Mouse (Mus musculus) olfactory bulb, adult 2 months (tissue): Measurements from ENCODE around the gene Arl4a. TPM values are rescaled to one million over a fixed set of nuclear protein-coding genes. Genes with fewer than 3 reads are reported as not detected.

ENCODE experiments used
- H3K27ac ChIP-seq: fragments of 200-500 bp; 2 replicates; pipeline ENCODE4 v1.5.1; 2012; ENCODE audit warnings: low read depth, low read length; ENCODE audit not compliant: insufficient read depth
- H3K4me1 ChIP-seq: fragments of 200-500 bp; 2 replicates; pipeline ENCODE4 v1.6.1; 2012; ENCODE audit warnings: low read length; ENCODE audit not compliant: control insufficient read depth, insufficient read depth
- H3K4me3 ChIP-seq: fragments of 200-500 bp; 2 replicates; pipeline ENCODE4 v1.5.1; 2012; ENCODE audit warnings: mild to moderate bottlenecking, low read depth, low read length, moderate library complexity; ENCODE audit not compliant: insufficient read depth
- CTCF ChIP-seq: fragments of 200-500 bp; IDR thresholded peaks from 2 replicates; pipeline ENCODE4 v1.5.1; 2012; ENCODE audit warnings: low read depth, mild to moderate bottlenecking, low read length, moderate library complexity; ENCODE audit not compliant: insufficient read depth
- POLR2A ChIP-seq: fragments of 200-500 bp; IDR thresholded peaks from 2 replicates; pipeline ENCODE4 v1.6.1; 2012; ENCODE audit warnings: mild to moderate bottlenecking, low read depth, low read length, moderate library complexity; ENCODE audit not compliant: insufficient read depth
- WGBS: fragments of 180-500 bp; shearing (Covaris S2); methylation state at CpG from one replicate; pipeline ENCODE4 v1.1.7; 2018; 5-methylcytosine and 5-hydroxymethylcytosine counted together
- polyA plus RNA-seq: library from polyadenylated mRNA; stranded (reverse); fragments of >200 nt; gene quantifications from 2 replicates; pipeline ENCODE4 v1.2.4, GENCODE M21; 2012; ENCODE audit warnings: low replicate concordance; ENCODE audit not compliant: missing spikeins, insufficient read depth, insufficient read length

Arl4a gene
- polyA plus RNA-seq, result not detected in 2 replicates

DNA sequence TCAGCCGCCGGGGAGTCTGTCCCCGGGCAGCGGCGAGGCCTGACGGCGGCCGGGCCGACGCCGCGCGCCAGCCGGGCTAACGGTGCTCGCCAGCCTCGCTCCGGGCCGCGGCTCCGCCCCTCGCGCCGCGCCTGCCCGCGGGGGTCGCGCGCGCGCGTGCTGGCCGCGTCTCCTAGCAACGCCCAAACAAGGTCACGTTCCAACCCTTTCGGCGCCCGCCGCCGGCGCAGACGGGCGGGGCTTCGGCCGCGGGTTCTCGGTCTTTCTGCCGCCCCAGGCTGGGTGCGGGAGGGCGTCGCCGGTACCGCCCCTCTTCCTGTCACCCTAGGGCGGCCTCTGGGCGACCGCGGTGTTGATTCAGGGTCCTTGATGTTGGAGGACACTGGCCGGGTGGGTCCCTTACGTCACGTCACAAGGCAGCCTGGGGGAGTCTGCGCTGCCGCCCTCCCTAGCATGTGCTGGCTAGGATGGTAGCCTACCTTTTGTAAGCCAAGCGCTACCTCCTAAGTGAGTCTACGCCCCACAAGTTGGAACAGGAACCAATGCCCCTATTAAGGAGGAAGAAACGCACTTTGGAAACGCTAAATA is at the start of gene Arl4a:
Gene Arl4a, minus strand, starts transcription at position 150 of the 588 bp plus-strand sequence.
- Histone ChIP-seq H3K4me1 (no peaks in the 10 kb centered on the region), H3K27ac (peak within 1 kb of the TSS; percentile 81), H3K4me3 (peak within 1 kb of the TSS; percentile 90)
- TF ChIP-seq POLR2A, result 0 out of 2 replicates have a peak, but pooled peaks have one; percentile 31
- TF ChIP-seq CTCF, result no peak
- under 1% methylated on average over 68 of the region's 68 CpGs for WGBS

DNA sequence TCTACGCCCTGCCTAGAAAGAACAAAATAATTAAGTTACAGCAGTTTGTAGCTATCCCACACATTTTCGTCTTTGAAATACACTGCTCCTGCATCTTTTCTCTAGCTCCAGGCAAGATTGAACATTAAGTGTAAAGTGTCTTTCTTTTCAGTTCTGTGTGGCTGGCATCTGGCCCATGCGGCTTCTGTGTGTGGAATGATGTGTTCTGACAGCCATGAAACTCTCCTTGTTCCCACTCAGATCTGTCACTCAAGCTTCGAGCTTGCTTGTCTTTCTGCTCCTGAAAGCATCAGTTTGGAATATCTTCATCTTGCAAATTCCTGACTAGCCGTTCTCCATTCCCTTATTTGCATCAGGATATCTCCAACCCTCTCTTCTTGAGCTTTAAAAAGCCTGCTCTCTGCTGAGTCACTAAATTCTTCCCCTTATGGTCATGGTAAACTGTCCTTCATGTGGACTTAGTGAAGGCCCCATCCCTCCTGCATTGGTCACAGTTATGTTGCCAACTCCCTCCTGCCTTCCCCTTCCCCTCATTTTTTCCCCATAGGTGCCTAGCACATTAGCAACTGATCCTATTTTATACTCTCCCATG is 48.0 kb upstream of the Arl4a start:
- TF ChIP-seq CTCF (no peak), POLR2A (no peak)
- 57% methylated on average over 5 of the region's 5 CpGs for WGBS
- H3K4me3 ChIP-seq, result no peak overlapping the region

DNA sequence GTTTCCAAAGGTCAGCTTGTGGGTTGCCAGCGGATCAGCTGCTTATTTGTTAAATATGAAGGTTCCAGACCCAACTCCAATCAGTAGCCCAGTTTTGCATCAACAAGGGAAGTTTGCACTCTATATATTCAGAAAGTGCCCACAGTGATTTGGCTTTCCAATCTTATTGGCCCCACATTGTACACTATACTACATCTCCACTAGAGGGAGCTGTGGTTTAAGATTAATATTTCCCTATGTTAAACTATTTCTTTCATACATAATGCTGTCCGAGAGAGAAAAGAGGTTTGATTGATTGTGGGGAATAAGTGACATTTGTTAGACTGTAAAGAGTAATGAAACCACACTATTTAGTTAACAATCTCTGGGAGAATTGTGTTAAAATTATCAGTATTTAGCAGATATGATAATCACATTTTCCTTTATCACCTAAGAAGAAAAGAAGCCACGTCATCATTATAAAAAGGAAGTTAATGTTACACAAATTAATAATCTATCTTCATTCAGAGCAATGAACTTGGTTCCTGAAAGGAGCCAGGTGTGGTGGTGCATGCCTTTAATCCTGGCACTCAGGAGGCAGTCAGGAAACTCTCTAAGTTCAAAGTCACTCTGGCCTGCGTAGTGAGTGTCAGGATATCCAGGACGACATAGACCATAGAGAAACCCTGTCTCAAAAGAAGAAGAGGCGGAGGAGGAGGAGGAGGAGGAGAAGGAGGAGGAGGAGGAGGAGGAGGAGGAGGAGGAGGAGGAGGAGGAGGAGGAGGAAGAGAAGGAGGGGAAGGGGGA is 44.8 kb upstream of the Arl4a start:
- H3K4me3 ChIP-seq, result no peak overlapping the region
- WGBS, result 50% methylated on average over 6 of the region's 6 CpGs
- TF ChIP-seq POLR2A (no peak), CTCF (no peak)
- no peaks in the 10 kb centered on the region for H3K4me1 ChIP-seq
- H3K27ac ChIP-seq, result no peak overlapping the region

More for the DNA sequence above, 48.0 kb upstream of the Arl4a start:
- Histone ChIP-seq H3K4me1 (no peaks in the 10 kb centered on the region), H3K27ac (no peak overlapping the region)

DNA sequence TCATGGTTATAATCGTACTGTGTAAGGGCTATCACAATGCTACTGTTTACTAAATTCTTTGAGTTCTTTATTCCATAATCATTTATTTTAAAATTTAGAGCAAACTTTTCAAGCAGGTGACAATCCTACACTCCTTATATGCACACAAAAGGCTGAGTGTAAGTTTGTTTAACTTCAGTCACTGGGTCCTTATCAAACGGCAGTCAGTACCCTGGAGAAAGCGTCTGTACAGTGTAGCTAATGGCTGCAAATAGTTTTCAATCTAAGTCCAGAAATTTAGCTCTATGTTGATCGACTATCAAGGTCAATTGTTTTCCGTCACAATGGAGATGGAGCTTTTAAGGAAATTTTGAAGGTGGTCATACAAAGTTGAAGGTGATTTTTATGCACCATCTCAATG is 44.2 kb upstream of the Arl4a start:
- no peak overlapping the region for H3K4me3 ChIP-seq
- no peak for TF ChIP-seq CTCF
- no peak for TF ChIP-seq POLR2A
- H3K4me1 ChIP-seq, result no peaks in the 10 kb centered on the region
- no peak overlapping the region for H3K27ac ChIP-seq
- WGBS, result 79% methylated on average over 5 of the region's 5 CpGs

DNA sequence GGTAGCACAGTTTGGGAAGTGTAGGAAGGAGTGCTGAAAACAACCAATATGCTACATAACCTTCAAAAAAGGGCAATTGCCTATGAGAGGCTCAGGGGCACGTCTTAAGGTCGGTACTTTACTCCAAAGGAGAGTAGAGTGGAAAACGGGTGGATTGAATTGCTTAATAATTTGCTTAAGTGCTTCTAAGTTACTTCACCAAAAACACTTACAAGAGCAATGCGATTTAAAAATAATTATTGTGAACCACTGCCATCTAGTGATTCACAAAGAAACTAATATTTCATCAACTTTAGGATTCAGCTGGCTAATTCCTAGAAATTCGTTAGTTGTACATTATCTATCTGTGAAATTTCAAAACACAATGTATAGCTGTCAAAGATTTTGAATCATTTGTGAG is 35.8 kb upstream of the Arl4a start:
- WGBS, result 33% methylated on average over 5 of the region's 5 CpGs
- Histone ChIP-seq H3K27ac (no peak overlapping the region), H3K4me1 (no peaks in the 10 kb centered on the region)

DNA sequence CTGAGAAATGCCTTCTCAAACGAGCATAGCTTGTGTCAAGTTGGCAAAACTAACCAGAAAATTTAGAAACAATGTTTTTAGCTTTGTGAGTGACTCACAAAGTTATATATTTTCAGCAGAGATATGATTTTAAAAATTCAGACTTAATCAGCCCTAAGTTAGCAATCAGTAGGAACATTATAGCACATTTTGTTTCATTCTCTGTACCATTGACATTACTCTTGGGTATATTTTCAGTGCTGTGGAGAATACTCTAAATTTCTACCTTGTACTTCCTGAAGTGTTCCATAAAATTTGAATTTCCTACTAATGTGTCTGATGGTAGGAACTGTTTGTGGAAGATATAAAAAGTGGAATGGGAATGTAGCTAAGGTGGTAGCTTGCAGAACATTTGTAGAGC is 9.2 kb upstream of the Arl4a start:
- no peaks in the 10 kb centered on the region for H3K4me1 ChIP-seq
- no peak for TF ChIP-seq POLR2A
- TF ChIP-seq CTCF, result no peak
- 78% methylated on average over 1 of the region's 1 CpGs for WGBS
- H3K27ac ChIP-seq, result no peak overlapping the region
- H3K4me3 ChIP-seq, result no peak overlapping the region

More for the DNA sequence above, 35.8 kb upstream of the Arl4a start:
- H3K4me3 ChIP-seq, result no peak overlapping the region
- no peak for TF ChIP-seq CTCF
- no peak for TF ChIP-seq POLR2A

DNA sequence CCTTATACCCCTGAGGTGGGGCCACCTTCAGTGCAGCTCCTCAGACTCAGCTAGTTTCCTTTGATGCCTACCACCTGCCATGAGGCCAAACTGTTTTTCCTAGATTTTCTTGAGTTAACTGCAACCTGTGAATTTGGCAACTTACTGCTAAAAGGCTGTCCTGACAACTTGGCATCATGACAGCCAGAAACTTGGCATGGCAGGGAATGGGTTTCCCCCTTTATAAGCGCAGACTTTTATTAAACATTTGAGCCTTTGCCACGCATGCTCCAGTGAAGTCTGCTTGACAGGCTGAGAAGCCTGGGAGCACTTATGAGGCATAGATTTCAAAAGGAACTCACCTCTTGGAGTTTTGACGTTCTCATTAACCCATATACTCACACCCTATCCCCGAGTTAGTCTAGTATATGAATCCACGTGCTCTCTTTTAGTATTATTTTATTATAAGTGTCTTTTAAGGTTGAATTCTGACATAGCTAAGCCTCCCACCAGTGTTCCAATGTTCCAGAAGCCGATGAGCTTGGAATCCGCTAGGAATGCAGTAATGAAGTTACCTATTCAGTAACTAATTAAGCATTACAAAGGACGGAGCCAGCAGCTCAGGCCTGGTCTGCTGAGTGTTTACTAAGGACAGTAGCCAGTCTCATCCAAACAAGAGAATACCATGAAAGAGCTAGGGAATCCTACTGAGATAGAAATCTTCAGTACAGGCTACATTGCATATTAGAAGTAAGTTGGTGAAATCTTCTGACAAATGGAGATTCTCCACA is 6.2 kb upstream of the Arl4a start:
- H3K27ac ChIP-seq, result no peak overlapping the region
- H3K4me3 ChIP-seq, result no peak overlapping the region
- no peaks in the 10 kb centered on the region for H3K4me1 ChIP-seq
- 80% methylated on average over 8 of the region's 8 CpGs for WGBS
- TF ChIP-seq CTCF (no peak), POLR2A (no peak)

DNA sequence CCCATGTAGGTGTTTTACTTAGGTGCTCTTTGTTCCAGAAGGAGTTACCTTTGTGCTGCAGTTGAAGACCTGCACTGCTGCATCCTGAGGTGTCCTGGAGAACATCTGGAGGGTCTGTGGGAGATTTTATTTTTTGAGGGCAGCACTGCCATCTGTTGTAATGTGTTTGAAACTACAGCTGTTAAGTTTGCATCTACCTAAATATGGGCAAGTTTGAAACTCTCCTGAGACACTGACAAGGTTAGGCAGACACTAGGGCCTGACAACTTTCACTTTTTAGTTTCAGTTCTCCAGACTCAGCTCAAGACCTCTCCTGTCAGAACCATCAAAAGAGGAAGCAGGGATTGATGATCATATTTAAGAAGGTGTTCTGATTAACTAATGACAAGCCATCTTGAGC is 2.2 kb upstream of the Arl4a start:
- no peak for TF ChIP-seq POLR2A
- TF ChIP-seq CTCF, result no peak
- H3K4me3 ChIP-seq, result no peak overlapping the region
- H3K4me1 ChIP-seq, result no peaks in the 10 kb centered on the region
- no peak overlapping the region for H3K27ac ChIP-seq

DNA sequence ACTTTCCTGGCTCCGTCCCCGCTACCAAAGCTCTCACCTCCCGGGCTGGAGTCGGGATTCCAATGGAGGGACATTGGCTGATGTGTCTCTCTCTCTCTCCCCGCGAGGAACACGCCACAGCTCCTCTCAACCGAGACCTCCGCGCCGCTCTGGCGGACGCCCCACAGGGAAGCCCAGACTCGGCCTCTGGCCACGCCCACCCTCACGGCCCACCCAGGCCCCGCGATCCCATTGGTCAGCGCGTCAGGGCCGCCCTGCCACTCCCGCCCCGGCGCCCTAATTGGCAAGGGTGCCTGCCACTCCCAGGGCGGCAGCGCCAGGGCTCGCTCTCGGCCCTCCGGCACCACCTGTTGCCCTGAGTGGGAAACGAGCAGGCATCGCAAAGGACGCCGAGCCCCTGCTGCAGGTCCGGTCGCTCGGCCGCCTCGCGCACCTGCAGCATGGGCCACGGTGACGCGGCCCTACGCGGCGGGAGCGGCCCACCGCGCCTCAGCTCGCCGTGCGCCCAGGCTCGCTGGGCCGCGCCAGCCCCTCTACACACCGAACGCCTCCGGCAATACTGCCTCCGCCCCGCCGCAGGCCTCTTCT is 505 bp downstream of the Arl4a start:
- H3K4me1 ChIP-seq, result no peaks in the 10 kb centered on the region
- H3K27ac ChIP-seq, result peak overlapping the region; percentile 74
- TF ChIP-seq POLR2A (peak; percentile 93), CTCF (peak; percentile 39; the same call in 1 of the 2 replicates)

More for the DNA sequence above, 505 bp downstream of the Arl4a start:
- peak overlapping the region; percentile 90 for H3K4me3 ChIP-seq
- under 1% methylated on average over 60 of the region's 60 CpGs for WGBS
